Mouse (Mus musculus) G1E (cell line): ENCODE measurements around the gene Gm21954.

ENCODE experiments used
- CTCF ChIP-seq: IDR thresholded peaks from 2 replicates; pipeline ENCODE4 v1.5.1; 2012; ENCODE audit warnings: low read depth, low read length, inconsistent platforms, mixed read lengths
- POLR2AphosphoS5 ChIP-seq: IDR thresholded peaks from 2 replicates; pipeline ENCODE4 v1.6.1; 2012; ENCODE audit warnings: low read depth, low read length, inconsistent platforms; ENCODE audit not compliant: insufficient replicate concordance

DNA sequence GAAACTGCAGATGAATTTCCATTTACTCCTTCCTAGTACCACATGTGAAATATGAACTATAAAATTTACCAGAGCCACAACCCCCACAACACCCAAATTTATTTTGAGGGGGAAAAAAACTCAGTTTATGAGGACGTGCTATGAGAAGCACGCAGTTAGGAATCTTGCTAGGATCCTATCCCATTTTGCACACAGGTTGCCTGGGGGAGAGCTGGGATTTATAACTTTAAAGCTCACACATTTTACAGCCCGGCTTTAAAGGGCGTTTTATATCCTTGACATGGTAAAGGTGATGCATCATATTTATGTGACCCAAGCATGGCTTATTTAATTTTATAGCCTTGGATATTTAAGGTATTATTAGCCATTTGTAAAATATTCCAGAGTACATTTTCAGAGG is 7.3 kb upstream of the Gm21954 start:
- TF ChIP-seq CTCF = no peak
- TF ChIP-seq POLR2AphosphoS5 = no peak
